Mouse (Mus musculus): ENCODE results near the gene Spop. TPM values are rescaled to one million over a fixed set of nuclear protein-coding genes. Genes with fewer than 3 reads are reported as not detected.

Spop gene
- polyA plus RNA-seq, 1 experiment from 2014 or later = 114 TPM

GRCm38 (mm10) chr11:95455331-95455730 is 41.5 kb downstream of the Spop start:
- Histone ChIP-seq H3K27me3 (ENCODE audit: control insufficient read depth, insufficient read depth, low read length) (no peaks in the 10 kb centered on the region), H3K9me3 (ENCODE audit: control insufficient read depth, low read length) (no peaks in the 10 kb centered on the region), H3K27ac (replicated peaks; ENCODE audit: low read depth, low read length) (no peak overlapping the region), H3K36me3 (ENCODE audit: control insufficient read depth, insufficient read depth, low read length) (no peaks in the 10 kb centered on the region), H3K9ac (ENCODE audit: low read length) (no peak overlapping the region), H3K4me1 (ENCODE audit: control insufficient read depth, insufficient read depth, low read length) (0 out of 2 replicates have a peak, but pooled peaks cover 3% of the 10 kb centered on the region), H3K4me2 (ENCODE audit: low read depth, severe bottlenecking) (no peak overlapping the region), H3K4me3 (ENCODE audit: low read depth, low read length) (no peak overlapping the region)
- no peak for ATAC-seq (ENCODE audit: insufficient number of reproducible peaks, low FRiP score, low TSS enrichment, low read depth)
- no peak for DNase-seq (ENCODE audit: low spot score)
- WGBS = 56% methylated on average over 8 of the region's 8 CpGs

DNA sequence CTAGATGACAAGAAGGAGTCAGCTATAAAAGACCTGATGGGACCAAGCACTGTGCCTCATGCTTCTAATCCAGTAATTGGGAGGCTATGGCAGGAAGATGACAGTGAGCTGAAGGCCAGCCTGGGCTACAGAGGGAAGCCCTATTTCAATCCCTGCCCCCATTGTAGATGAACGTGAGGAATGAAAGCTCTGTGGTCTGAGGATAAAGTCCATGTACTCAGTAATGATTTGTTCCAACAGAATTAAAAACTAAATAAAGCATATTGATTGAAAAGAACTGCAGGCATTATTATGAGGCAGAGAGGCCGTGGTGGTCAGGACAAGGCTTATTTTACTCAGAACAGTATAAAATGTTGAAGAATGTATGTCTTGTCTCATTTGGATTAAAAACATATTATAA is 47.0 kb downstream of the Spop start:
- no peak overlapping the region for H3K9ac ChIP-seq (ENCODE audit: low read length)
- H3K4me3 ChIP-seq (ENCODE audit: low read depth, low read length) = no peak overlapping the region
- WGBS = 90% methylated on average over 2 of the region's 2 CpGs
- H3K27ac ChIP-seq (replicated peaks; ENCODE audit: low read depth, low read length) = no peak overlapping the region
- H3K27me3 ChIP-seq (ENCODE audit: control insufficient read depth, insufficient read depth, low read length) = no peaks in the 10 kb centered on the region
- ATAC-seq (ENCODE audit: insufficient number of reproducible peaks, low FRiP score, low TSS enrichment, low read depth) = no peak
- no peak for DNase-seq (ENCODE audit: low spot score)
- H3K4me2 ChIP-seq (ENCODE audit: low read depth, severe bottlenecking) = no peak overlapping the region
- no peaks in the 10 kb centered on the region for H3K9me3 ChIP-seq (ENCODE audit: control insufficient read depth, low read length)
- no peaks in the 10 kb centered on the region for H3K4me1 ChIP-seq (ENCODE audit: control insufficient read depth, insufficient read depth, low read length)
- H3K36me3 ChIP-seq (ENCODE audit: control insufficient read depth, insufficient read depth, low read length) = no peaks in the 10 kb centered on the region

- Histone ChIP-seq H3K27ac (replicated peaks; ENCODE audit: low read depth, low read length) (no peak overlapping the region), H3K4me1 (ENCODE audit: control insufficient read depth, insufficient read depth, low read length) (no peaks in the 10 kb centered on the region), H3K9me3 (ENCODE audit: control insufficient read depth, low read length) (no peaks in the 10 kb centered on the region), H3K36me3 (ENCODE audit: control insufficient read depth, insufficient read depth, low read length) (no peaks in the 10 kb centered on the region), H3K4me3 (ENCODE audit: low read depth, low read length) (no peak overlapping the region), H3K4me2 (ENCODE audit: low read depth, severe bottlenecking) (no peak overlapping the region), H3K27me3 (ENCODE audit: control insufficient read depth, insufficient read depth, low read length) (no peaks in the 10 kb centered on the region), H3K9ac (ENCODE audit: low read length) (no peak overlapping the region)
- ATAC-seq (ENCODE audit: insufficient number of reproducible peaks, low FRiP score, low TSS enrichment, low read depth) (no peak), DNase-seq (ENCODE audit: low spot score) (no peak)
- 92% methylated on average over 3 of the region's 3 CpGs for WGBS
These were observed 48.3 kb downstream of the Spop start for GRCm38 (mm10) chr11:95462168-95462567.

DNA sequence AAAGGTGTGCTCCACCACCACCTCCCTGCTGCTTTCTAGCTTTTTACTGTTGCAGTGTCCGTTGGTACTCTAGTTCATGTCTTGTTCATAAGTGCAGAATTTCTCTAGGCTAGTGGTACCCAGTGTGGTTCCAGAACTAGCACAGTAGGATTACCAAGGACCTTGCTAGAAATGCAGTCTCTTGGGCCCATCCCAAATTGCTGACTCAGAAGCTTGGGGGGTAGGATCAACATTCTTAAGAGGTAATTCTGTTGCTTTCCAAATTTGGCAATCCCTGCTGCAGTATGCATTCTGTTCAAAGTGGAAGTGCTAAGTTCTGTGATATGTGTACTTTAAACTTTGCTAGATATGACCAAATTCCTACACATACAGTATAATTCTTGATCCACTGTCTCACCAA is 53.9 kb downstream of the Spop start:
- H3K4me1 ChIP-seq (ENCODE audit: control insufficient read depth, insufficient read depth, low read length) = no peaks in the 10 kb centered on the region
- WGBS = 94% methylated on average over 1 of the region's 1 CpGs
- no peak overlapping the region for H3K4me2 ChIP-seq (ENCODE audit: low read depth, severe bottlenecking)
- H3K27me3 ChIP-seq (ENCODE audit: control insufficient read depth, insufficient read depth, low read length) = no peaks in the 10 kb centered on the region
- H3K36me3 ChIP-seq (ENCODE audit: control insufficient read depth, insufficient read depth, low read length) = peaks cover 2% of the 10 kb centered on the region; the same call in 1 of the 2 replicates
- H3K9me3 ChIP-seq (ENCODE audit: control insufficient read depth, low read length) = no peaks in the 10 kb centered on the region
- H3K9ac ChIP-seq (ENCODE audit: low read length) = no peak overlapping the region
- DNase-seq (ENCODE audit: low spot score) (no peak), ATAC-seq (ENCODE audit: insufficient number of reproducible peaks, low FRiP score, low TSS enrichment, low read depth) (no peak)
- H3K4me3 ChIP-seq (ENCODE audit: low read depth, low read length) = no peak overlapping the region
- H3K27ac ChIP-seq (replicated peaks; ENCODE audit: low read depth, low read length) = no peak overlapping the region

DNA sequence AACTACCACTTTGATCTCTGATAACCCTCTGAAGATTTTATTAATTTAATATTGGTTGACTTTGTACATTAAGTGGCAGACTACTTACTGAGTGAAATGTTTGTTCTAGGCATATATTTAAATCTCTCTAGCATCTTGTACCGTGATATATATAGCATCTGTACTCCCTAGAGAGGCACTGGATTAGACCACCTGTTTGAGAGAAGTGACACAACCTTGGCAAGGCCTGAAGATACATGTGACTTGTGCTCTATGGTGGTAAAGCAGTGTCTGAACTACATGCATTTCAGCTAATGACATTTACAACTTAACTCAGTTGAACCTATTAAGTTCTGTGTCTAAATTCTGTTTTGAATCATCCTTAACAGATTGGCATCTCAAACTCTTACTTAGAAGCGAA is 59.1 kb downstream of the Spop start:
- DNase-seq (ENCODE audit: low spot score) = no peak
- no peak overlapping the region for H3K27ac ChIP-seq (replicated peaks; ENCODE audit: low read depth, low read length)
- no peak for ATAC-seq (ENCODE audit: insufficient number of reproducible peaks, low FRiP score, low TSS enrichment, low read depth)
- H3K9me3 ChIP-seq (ENCODE audit: control insufficient read depth, low read length) = no peaks in the 10 kb centered on the region
- no peak overlapping the region for H3K9ac ChIP-seq (ENCODE audit: low read length)
- no peak overlapping the region for H3K4me3 ChIP-seq (ENCODE audit: low read depth, low read length)
- WGBS = 91% methylated on average over 2 of the region's 2 CpGs
- H3K4me1 ChIP-seq (ENCODE audit: control insufficient read depth, insufficient read depth, low read length) = no peaks in the 10 kb centered on the region
- no peak overlapping the region for H3K4me2 ChIP-seq (ENCODE audit: low read depth, severe bottlenecking)
- peaks cover 8% of the 10 kb centered on the region; the same call in 1 of the 2 replicates for H3K36me3 ChIP-seq (ENCODE audit: control insufficient read depth, insufficient read depth, low read length)
- no peaks in the 10 kb centered on the region for H3K27me3 ChIP-seq (ENCODE audit: control insufficient read depth, insufficient read depth, low read length)

- DNase-seq (ENCODE audit: low spot score) (no peak), ATAC-seq (ENCODE audit: insufficient number of reproducible peaks, low FRiP score, low TSS enrichment, low read depth) (no peak)
- Histone ChIP-seq H3K27ac (replicated peaks; ENCODE audit: low read depth, low read length) (no peak overlapping the region), H3K4me1 (ENCODE audit: control insufficient read depth, insufficient read depth, low read length) (no peaks in the 10 kb centered on the region), H3K36me3 (ENCODE audit: control insufficient read depth, insufficient read depth, low read length) (peaks cover 8% of the 10 kb centered on the region; the same call in 1 of the 2 replicates), H3K4me2 (ENCODE audit: low read depth, severe bottlenecking) (no peak overlapping the region), H3K27me3 (ENCODE audit: control insufficient read depth, insufficient read depth, low read length) (no peaks in the 10 kb centered on the region), H3K9ac (ENCODE audit: low read length) (no peak overlapping the region), H3K9me3 (ENCODE audit: control insufficient read depth, low read length) (no peaks in the 10 kb centered on the region), H3K4me3 (ENCODE audit: low read depth, low read length) (no peak overlapping the region)
- 93% methylated on average over 1 of the region's 1 CpGs for WGBS
These were observed 59.6 kb downstream of the Spop start for GRCm38 (mm10) chr11:95473456-95473855.

DNA sequence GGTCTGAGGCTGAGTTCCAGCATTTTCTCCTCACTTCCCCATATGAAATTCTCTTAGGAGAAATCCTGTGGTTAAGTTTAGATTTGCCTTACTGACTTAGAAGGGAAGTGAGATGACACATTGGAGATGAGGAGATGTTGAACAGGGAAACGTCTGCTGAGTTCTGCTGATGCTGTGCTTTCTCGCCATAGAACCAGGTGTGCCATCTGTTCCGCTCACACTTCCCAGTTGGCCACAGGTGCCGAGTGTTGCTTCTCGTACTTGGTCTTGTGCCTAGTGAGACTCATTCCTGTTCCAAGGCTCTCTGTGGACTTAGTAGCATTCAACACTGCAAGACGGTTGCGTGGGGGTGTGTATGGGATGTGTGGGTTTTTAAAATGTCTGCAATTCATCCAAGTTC is 62.4 kb downstream of the Spop start:
- no peaks in the 10 kb centered on the region for H3K27me3 ChIP-seq (ENCODE audit: control insufficient read depth, insufficient read depth, low read length)
- no peak for ATAC-seq (ENCODE audit: insufficient number of reproducible peaks, low FRiP score, low TSS enrichment, low read depth)
- H3K9me3 ChIP-seq (ENCODE audit: control insufficient read depth, low read length) = no peaks in the 10 kb centered on the region
- peaks cover 11% of the 10 kb centered on the region; the same call in 1 of the 2 replicates for H3K36me3 ChIP-seq (ENCODE audit: control insufficient read depth, insufficient read depth, low read length)
- no peak overlapping the region for H3K4me3 ChIP-seq (ENCODE audit: low read depth, low read length)
- no peak overlapping the region for H3K27ac ChIP-seq (replicated peaks; ENCODE audit: low read depth, low read length)
- WGBS = 88% methylated on average over 7 of the region's 7 CpGs
- no peaks in the 10 kb centered on the region for H3K4me1 ChIP-seq (ENCODE audit: control insufficient read depth, insufficient read depth, low read length)
- no peak for DNase-seq (ENCODE audit: low spot score)
- no peak overlapping the region for H3K9ac ChIP-seq (ENCODE audit: low read length)
- no peak overlapping the region for H3K4me2 ChIP-seq (ENCODE audit: low read depth, severe bottlenecking)

DNA sequence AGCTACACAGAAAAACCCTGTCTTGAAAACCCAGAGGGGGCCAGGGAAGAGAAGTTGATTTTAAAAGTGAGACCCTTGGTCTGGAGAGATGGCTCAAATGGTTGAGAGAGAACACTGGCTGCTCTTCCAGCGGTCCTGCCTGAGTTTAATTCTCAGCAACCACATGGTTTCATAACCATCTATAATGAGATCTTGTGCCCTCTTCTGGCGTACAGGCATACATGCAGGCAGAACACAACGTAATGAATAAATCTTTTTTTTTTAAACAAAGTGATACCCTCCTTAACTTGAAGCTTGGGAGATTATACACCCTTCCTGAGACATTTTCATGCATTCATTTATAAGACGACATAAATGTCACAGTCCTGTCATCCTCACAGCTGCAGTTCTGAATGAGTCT is 65.6 kb downstream of the Spop start:
- Histone ChIP-seq H3K27ac (replicated peaks; ENCODE audit: low read depth, low read length) (no peak overlapping the region), H3K27me3 (ENCODE audit: control insufficient read depth, insufficient read depth, low read length) (no peaks in the 10 kb centered on the region), H3K4me2 (ENCODE audit: low read depth, severe bottlenecking) (no peak overlapping the region), H3K4me1 (ENCODE audit: control insufficient read depth, insufficient read depth, low read length) (no peaks in the 10 kb centered on the region), H3K9me3 (ENCODE audit: control insufficient read depth, low read length) (no peaks in the 10 kb centered on the region), H3K9ac (ENCODE audit: low read length) (no peak overlapping the region), H3K4me3 (ENCODE audit: low read depth, low read length) (no peak overlapping the region), H3K36me3 (ENCODE audit: control insufficient read depth, insufficient read depth, low read length) (peaks cover 6% of the 10 kb centered on the region; the same call in 1 of the 2 replicates)
- whole genome bisulfite sequencing = 90% methylated on average over 4 of the region's 4 CpGs
- ATAC-seq (ENCODE audit: insufficient number of reproducible peaks, low FRiP score, low TSS enrichment, low read depth) (no peak), DNase-seq (ENCODE audit: low spot score) (no peak)

DNA sequence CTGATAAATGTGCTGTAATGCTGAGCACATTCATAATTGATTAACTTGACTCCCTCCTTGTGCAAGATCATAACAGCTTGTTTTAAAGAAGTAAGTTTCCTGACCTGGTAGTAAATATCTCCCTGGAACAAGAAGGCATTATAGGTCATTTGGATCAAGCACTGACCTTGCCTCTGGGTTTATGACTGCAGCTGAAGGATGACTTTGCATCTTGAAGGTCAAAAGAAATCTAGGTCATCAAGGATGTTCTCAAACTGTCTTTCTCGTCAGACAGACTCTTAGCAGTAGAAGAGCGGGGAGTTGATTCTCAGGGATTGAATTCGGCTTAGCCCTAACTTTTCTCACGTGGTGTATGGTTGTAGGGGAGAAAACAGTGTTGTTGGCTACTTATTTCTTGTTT is 66.8 kb downstream of the Spop start:
- no peak overlapping the region for H3K27ac ChIP-seq (replicated peaks; ENCODE audit: low read depth, low read length)
- H3K36me3 ChIP-seq (ENCODE audit: control insufficient read depth, insufficient read depth, low read length) = peaks cover 6% of the 10 kb centered on the region; the same call in 1 of the 2 replicates
- no peak overlapping the region for H3K4me3 ChIP-seq (ENCODE audit: low read depth, low read length)
- no peak for DNase-seq (ENCODE audit: low spot score)
- no peak overlapping the region for H3K9ac ChIP-seq (ENCODE audit: low read length)
- H3K4me1 ChIP-seq (ENCODE audit: control insufficient read depth, insufficient read depth, low read length) = no peaks in the 10 kb centered on the region
- ATAC-seq (ENCODE audit: insufficient number of reproducible peaks, low FRiP score, low TSS enrichment, low read depth) = no peak
- no peak overlapping the region for H3K4me2 ChIP-seq (ENCODE audit: low read depth, severe bottlenecking)
- no peaks in the 10 kb centered on the region for H3K9me3 ChIP-seq (ENCODE audit: control insufficient read depth, low read length)
- WGBS = 91% methylated on average over 4 of the region's 4 CpGs
- H3K27me3 ChIP-seq (ENCODE audit: control insufficient read depth, insufficient read depth, low read length) = no peaks in the 10 kb centered on the region

All from limb, embryonic 11.5 days (tissue).